Mouse (Mus musculus): ENCODE results near the gene Prss36.

- TF ChIP-seq CHD2 (IDR thresholded peaks at IDR 0.05; ENCODE audit: low read length) (no peak), MAZ (IDR thresholded peaks at IDR 0.05; ENCODE audit: low read depth, low read length) (no peak), CTCF (conservative IDR thresholded peaks at IDR 0.05 in 1 of 2, IDR thresholded peaks at IDR 0.05 in 1 of 2; ENCODE audit: low read depth in 2 of 2, low read length in 2 of 2) (no peak), RCOR1 (conservative IDR thresholded peaks at IDR 0.05; ENCODE audit: low read depth, low read length) (no peak), POLR2A (IDR thresholded peaks at IDR 0.05; ENCODE audit: low read depth, low read length) (no peak), KAT2A (IDR thresholded peaks at IDR 0.05; ENCODE audit: insufficient replicate concordance, low read length) (no peak), USF2 (conservative IDR thresholded peaks at IDR 0.05; ENCODE audit: low read depth, low read length) (no peak), MXI1 (IDR thresholded peaks at IDR 0.05; ENCODE audit: low read depth, low read length) (no peak), NRF1 (IDR thresholded peaks at IDR 0.05; ENCODE audit: low read depth, low read length) (no peak), HCFC1 (IDR thresholded peaks at IDR 0.05; ENCODE audit: low read depth, low read length) (no peak)
These were observed 12.8 kb upstream of the Prss36 start for GRCm38 (mm10) chr7:127959364-127959763.
